Mouse (Mus musculus) lung, postnatal 36 days (tissue): ENCODE data around the gene Pla2g2e.
"Not testable (repeated sequence)": the region's sequence is repeated elsewhere in the genome, so short reads cannot be mapped to it uniquely, and the experiment has no call there.

Source experiments
- DNase-seq: peaks from one replicate; pipeline ENCODE4 v3.0.0; 2022; ENCODE audit warnings: mixed read lengths

Pla2g2e gene

DNA sequence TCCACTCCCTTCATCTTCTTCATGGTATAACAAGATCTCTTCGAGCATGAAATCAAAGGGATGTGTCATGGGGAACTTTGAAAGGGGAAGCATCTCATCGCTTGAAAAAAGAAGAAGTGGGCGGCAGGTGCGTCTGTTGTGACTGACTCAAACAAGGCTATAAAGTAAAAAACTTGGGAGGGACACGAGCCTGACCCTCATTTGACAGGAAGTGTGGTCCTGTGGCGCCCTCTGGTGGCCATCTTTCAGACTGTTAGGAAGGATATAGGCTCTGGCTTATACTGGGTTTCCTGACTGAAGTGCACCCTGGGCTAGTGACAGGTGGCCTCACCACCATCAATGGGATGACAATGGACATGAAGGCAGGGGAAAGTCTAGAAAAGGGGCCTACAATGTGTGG, 6.5 kb downstream of the Pla2g2e start:
- peak; percentile 93 for DNase-seq

DNA sequence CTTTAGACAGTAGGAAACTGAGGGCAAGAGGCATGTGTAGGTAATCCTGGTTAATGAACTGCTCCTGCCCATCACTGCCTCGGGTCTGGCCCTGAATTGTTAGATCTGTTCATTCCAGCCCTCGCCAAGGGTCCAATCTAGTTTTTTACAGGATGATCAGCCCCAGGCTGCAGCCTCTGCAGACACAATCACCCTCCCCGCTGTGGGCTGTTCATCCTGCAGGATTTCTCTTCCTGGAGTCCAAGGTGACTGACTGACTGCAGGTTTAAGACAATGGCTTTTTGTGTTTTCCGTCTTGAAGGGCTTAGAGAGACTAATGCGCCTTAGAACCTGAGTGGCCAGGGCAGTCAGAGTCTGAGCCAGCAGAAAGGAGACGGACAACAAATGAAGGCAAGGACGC, 11.4 kb downstream of the Pla2g2e start:
- no peak for DNase-seq

DNA sequence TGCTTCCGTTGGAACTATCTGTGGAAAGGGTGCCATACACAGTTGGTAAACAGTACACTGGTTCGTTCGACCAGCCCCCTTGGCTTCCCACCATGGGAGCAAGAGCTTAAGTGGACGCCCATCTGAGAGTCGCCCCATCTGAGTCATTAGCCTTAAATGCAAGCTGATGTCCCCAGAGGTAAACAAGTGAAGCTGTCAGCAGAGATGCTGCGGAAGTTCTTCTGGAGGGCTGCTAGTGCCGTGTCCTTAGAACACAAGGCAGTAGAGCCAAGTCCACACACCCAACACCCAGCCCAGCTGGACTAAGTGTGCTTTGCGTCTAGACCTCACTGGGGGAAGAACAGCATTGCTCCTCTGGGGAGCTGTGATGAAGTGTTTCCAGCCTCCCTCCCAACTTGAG, 11.9 kb downstream of the Pla2g2e start:
- DNase-seq = no peak

DNA sequence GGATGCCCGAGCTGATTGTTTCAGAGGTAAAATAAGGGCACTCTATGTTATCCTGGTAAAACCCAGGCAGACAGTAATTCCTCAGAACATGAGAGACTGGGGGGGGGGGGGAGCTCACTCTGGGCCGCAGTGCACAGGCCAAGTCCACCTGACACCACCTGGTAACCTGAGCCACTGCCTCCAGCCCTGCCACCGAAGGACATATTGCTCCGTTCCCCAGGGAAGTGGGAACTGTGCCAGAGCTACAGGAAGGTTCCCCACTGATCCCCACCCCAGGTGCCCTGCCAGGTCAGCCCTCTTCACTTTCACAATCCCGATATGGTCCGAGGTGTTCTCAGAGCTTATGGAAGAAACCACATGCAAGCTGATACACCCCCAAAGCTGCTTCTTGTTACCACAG, 14.9 kb downstream of the Pla2g2e start:
- DNase-seq = peak; percentile 71

DNA sequence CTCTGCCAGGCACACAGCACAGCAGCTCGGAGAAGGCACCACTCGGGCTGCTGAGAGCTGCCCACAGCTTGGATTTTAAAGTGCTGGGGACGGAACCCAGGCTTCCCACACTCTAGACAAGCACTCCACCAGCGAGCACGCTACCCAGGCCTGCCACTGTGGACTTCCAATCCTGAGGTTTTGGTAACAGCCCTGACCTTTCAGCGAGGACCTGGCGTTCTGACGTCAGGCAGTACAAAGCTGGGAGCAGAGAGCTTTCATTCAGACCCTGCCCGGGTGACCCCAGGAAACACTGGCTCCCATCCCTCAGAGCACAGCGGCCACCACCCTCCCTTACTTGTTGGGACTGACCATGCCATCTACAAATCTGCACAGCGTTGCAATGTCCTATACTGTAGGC, 16.0 kb downstream of the Pla2g2e start:
- not testable (repeated sequence) for DNase-seq

DNA sequence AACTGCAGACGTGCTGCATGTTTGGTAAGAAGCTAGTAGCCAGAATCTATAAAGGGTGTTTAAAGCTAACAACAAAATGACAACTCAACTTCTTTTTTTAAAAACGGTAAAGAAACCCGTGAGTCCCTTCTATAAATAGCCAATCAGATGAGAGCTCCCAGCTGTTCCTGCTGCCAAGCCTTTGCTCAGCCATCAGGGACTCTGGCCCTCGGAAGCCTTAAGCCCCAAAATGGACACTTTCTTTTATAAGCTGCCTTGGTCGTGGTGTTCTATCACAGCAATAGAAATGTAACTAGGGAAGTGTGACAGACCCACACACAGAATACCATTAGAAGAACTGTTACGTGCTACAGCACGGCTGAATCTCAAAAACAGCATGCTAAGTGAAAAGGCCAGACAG, 21.6 kb downstream of the Pla2g2e start:
- DNase-seq = no peak

DNA sequence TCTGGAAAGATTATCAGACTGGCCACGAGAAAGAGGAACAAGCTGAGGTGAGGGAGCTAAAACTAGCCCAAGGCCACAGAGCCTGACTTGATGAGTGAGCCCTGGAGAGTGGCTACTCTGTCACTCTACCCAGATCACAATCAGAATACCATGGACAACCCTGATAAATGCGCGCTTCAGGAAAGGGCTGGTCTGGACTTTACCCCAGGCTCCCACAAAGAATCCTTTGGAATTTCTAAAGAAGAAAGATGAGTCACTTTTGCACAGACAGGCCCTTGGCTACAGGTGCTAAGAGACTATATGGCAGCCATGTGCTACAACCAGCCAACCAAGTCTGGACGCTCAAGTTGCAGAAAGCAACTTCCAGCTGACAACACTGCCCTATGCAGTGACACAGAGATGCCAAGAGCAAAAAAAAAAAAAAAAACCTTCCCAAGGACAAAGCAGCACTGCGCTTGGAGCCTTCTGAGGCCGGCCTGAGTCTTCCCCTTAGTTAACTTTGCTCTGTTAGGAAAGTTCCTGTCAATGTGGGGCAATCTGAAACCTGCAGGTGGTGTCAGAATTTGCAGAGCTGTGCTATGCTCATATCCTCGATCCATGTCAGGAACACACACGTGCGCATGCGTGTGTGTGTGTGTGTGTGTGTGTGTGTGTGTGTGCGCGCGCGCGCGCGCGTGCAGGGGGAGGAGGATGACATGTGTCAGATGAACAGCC, 28.0 kb downstream of the Pla2g2e start:
- DNase-seq = no peak

DNA sequence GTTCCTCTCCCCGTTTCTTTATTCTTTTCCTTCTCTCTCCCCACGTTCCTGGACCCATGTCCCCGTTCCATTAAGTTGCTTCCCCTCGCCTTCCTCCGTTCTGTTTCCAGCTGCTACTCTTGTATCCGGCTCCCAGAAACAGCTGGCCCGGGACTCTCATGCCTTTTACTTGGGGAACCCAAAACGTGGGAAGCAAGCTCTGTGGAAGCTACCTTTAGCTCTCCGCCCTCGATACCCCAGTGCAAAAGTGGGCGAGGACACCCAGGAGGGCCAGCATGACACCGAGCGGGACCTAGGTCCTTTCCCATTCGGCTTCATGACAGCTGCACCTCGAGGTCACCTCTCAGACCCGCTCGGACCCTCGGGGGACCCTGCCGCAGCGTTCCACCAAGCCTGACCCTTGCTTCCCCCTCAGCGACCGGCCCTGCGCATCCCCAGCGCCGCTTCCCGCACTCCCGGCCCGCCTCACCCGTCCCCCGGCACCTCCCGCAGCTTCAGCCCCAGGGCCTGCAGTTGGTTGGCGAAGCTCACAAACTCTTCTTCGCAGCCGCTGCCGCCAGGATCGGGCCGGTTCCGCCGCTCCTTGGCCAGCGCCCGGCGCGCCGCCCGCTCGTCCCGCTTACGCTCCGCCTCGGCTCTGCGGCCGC, 35.5 kb downstream of the Pla2g2e start:
- peak; percentile 15 for DNase-seq

DNA sequence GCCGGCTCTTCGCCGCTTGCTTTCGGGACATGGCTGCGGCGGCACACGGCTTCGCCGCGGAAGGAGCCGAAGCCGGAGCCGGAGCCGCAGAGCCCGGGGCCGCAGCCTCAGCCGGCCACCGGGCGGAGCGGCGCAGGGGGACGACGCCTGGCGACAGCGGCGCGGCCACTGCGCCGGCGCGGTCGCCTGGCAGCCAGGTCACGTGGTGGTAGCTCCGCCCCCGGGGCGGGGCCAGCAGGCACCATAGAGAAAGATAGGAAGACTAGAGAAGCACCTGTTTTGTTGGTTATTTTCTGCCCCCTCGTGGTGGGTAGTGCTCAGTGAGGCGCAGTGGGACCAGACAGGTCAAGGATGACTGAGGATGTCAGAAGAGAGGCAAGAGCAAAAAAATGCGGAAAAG, 36.1 kb downstream of the Pla2g2e start, which contains the start of gene Otud3:
Otud3 (minus strand) TSS at position 149 of the 400 bp plus-strand sequence.
- peak; percentile 98 for DNase-seq

DNA sequence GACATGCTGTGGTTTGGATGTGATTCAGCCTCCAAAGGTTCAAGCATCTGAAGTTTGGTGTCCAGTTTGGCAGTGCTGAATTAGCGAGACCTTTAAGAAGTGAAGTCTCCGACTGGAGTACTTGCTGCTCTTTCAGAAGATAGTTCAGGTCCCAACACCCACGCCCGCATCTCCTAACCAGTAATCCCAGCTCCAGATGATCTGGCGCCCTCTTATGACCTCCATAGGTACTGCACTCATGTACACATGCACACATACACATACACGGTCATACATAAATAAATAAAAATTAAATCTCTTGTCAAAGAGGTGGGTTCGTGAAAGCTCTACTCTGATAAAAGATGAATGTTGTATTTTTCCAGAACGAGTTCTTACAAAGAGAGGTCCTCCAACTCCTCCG, 39.5 kb downstream of the Pla2g2e start:
- no peak for DNase-seq

DNA sequence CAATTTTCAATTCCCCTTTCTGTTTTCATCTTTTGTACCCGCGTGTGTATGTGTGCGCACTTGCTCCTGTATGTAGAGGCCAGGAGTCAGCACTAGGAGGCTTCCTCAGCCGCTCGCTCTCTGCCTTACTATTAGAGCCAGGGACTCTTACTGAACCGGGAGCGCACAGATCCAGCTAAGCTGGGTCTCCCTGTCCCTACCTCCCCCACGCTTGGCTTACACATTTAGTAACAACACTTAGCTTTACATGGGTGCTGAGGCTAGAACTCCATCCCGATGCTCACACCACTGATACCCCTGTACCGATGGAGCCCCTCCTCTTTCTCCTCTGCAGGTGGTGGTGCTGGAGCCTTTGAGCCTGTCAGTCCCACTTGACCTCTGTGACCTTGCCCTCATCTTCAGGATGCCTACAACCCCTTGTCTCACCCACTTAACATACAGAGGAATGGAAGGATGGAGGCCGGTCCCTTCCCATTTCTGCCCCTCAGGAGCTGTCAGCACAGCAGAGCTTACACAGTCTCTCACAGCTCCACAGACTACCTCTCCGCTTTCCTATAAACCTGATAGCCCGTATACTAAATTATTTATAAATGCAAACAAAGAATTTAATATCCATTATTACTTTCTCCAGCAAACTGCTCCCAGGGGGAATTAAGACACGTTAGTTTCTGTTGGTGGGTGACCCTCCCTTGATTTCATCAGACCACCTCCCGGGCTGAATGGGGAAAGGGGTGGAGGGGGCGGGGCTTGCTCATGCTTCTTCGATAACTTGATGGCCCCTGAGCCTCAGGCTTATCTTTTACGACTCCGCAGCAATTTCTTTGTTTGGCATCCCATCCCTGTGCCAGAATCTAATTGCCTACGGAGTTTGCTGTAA, 43.8 kb downstream of the Pla2g2e start:
- no peak for DNase-seq

DNA sequence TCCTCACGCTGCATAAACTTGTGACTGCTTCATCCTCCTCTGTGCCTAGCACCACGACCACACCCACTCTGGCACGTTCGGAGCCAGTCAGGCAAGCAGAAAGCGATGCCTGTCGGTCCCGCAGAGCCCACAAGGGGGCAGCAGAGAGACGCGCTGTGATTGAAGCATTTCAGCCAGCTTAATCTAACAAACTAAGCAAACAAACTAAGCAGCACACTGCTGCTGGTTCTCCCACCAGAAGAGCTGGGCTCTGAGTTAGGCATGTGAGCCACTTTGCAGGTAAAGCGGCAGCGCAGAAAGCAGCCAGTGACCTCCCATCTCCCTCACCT, 44.4 kb downstream of the Pla2g2e start:
- peak; percentile 99 for DNase-seq

DNA sequence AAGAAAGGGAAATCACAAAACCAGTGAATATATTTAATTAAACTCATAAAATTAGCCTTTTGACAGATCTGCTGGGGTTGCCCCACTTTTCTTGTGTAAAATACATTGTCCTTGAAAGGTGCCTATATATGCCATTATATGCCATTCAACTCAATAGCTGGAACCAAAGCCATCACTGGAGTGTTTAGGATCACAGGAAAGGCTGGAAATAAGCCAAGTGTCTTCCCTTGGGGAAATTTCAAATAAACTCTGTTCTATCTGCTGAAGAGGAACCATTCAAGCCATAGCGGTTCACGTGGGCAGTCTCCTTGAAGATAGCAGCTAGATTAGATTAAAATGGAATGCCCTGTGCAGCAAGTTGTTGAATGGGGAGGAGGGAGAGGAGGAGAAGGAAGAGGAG, 47.8 kb downstream of the Pla2g2e start:
- DNase-seq = no peak
